Mouse (Mus musculus) MEL (cell line): ENCODE measurements around the gene 3110040N11Rik. TPM values are rescaled to one million over a fixed set of nuclear protein-coding genes. Genes with fewer than 3 reads are reported as not detected.

Source experiments
- DNase-seq: peaks from one replicate; pipeline ENCODE4 v3.0.0; 2011; ENCODE audit warnings: low read depth, low spot score
- H3K27ac ChIP-seq: 2 replicates; pipeline ENCODE4 v1.5.1; 2012; ENCODE audit warnings: low read depth, mild to moderate bottlenecking, control low read depth, low read length, moderate library complexity; ENCODE audit not compliant: control insufficient read depth
- H3K27me3 ChIP-seq, 2 experiments: fragments of 150-350 bp in 1 of 2; sonication (generic) in 1 of 2; 2 replicates each; pipeline ENCODE4 v1.6.1; 2012; ENCODE audit warnings: low read length in 2 of 2, mild to moderate bottlenecking in 2 of 2, improper control_type of control experiment in 1 of 2, moderate library complexity in 1 of 2; ENCODE audit not compliant: insufficient read depth in 2 of 2, control insufficient read depth in 1 of 2
- H3K36me3 ChIP-seq, 2 experiments: 2 replicates each; pipeline ENCODE4 v1.6.1; 2012 to 2014; ENCODE audit warnings: low read length in 2 of 2, improper control_type of control experiment in 1 of 2, inconsistent platforms in 1 of 2, mild to moderate bottlenecking in 1 of 2; ENCODE audit not compliant: insufficient read depth in 2 of 2, control insufficient read depth in 1 of 2
- H3K4me1 ChIP-seq, 2 experiments: fragments of 150-350 bp in 1 of 2; sonication (generic) in 1 of 2; 2 replicates each; pipeline ENCODE4 v1.6.1; 2012; ENCODE audit warnings: low read length in 2 of 2, improper control_type of control experiment in 1 of 2, mild to moderate bottlenecking in 1 of 2; ENCODE audit not compliant: insufficient read depth in 2 of 2, control insufficient read depth in 1 of 2
- H3K4me3 ChIP-seq, 2 experiments: fragments of 150-350 bp in 1 of 2; sonication (generic) in 1 of 2; 2 replicates each; pipeline ENCODE4 v1.5.1; 2012; ENCODE audit warnings: low read depth in 2 of 2, low read length in 2 of 2, mild to moderate bottlenecking in 2 of 2, moderate library complexity in 2 of 2, control low read depth in 1 of 2, improper control_type of control experiment in 1 of 2; ENCODE audit not compliant: control insufficient read depth in 1 of 2, insufficient read depth in 1 of 2
- H3K79me2 ChIP-seq: 2 replicates; pipeline ENCODE4 v1.6.1; 2012; ENCODE audit warnings: mild to moderate bottlenecking, low read length, moderate library complexity; ENCODE audit not compliant: control insufficient read depth, poor library complexity, insufficient read depth
- H3K9ac ChIP-seq: 2 replicates; pipeline ENCODE4 v1.6.1; 2012; ENCODE audit warnings: low read depth, mild to moderate bottlenecking, control low read depth, low read length, moderate library complexity; ENCODE audit not compliant: control insufficient read depth, poor library complexity, severe bottlenecking
- H3K9me3 ChIP-seq: fragments of 150-350 bp; sonication (generic); replicated peaks from 2 replicates; pipeline ENCODE4 v1.6.1; 2012; ENCODE audit warnings: mild to moderate bottlenecking, low read length, improper control_type of control experiment, moderate library complexity; ENCODE audit not compliant: insufficient read depth
- CHD2 ChIP-seq: IDR thresholded peaks from 2 replicates; pipeline ENCODE4 v1.6.1; 2011; ENCODE audit warnings: low read length, improper control_type of control experiment
- CTCF ChIP-seq, 3 experiments: IDR thresholded peaks in 2 of 3; conservative IDR thresholded peaks in 1 of 3; 2 replicates each; pipeline ENCODE4 v1.5.1; 2011 to 2012; ENCODE audit warnings: low read length in 3 of 3, low read depth in 2 of 3, mild to moderate bottlenecking in 2 of 3, improper control_type of control experiment in 1 of 3, inconsistent platforms in 1 of 3, mixed read lengths in 1 of 3, moderate library complexity in 1 of 3; ENCODE audit not compliant: control insufficient read depth in 1 of 3, insufficient read depth in 1 of 3, poor library complexity in 1 of 3, severe bottlenecking in 1 of 3
- GATA1 ChIP-seq: IDR thresholded peaks from 2 replicates; pipeline ENCODE4 v1.6.1; 2011; ENCODE audit warnings: low read depth, low read length, improper control_type of control experiment
- JUND ChIP-seq: IDR thresholded peaks from 2 replicates; pipeline ENCODE4 v1.6.1; 2011; ENCODE audit warnings: low read depth, mild to moderate bottlenecking, improper control_type of control experiment, low read length
- MAX ChIP-seq: IDR thresholded peaks from 2 replicates; pipeline ENCODE4 v1.6.1; 2011; ENCODE audit warnings: low read length, improper control_type of control experiment
- MAZ ChIP-seq: IDR thresholded peaks from 2 replicates; pipeline ENCODE4 v1.6.1; 2012; ENCODE audit warnings: low read depth, mild to moderate bottlenecking, inconsistent platforms, low read length, improper control_type of control experiment
- MXI1 ChIP-seq: IDR thresholded peaks from 2 replicates; pipeline ENCODE4 v1.6.1; 2011; ENCODE audit warnings: mild to moderate bottlenecking, low read depth, low read length, improper control_type of control experiment
- MYC ChIP-seq: IDR thresholded peaks from 2 replicates; pipeline ENCODE4 v1.6.1; 2011; ENCODE audit warnings: low read depth, mild to moderate bottlenecking, low read length, improper control_type of control experiment, moderate library complexity
- POLR2A ChIP-seq, 2 experiments: IDR thresholded peaks; 2 replicates each; pipeline ENCODE4 v1.6.1; 2011 to 2012; ENCODE audit warnings: low read length in 2 of 2, mild to moderate bottlenecking in 2 of 2, control low read depth in 1 of 2, improper control_type of control experiment in 1 of 2, low read depth in 1 of 2, moderate library complexity in 1 of 2; ENCODE audit not compliant: control insufficient read depth in 1 of 2, insufficient read depth in 1 of 2, poor library complexity in 1 of 2
- RAD21 ChIP-seq: IDR thresholded peaks from 2 replicates; pipeline ENCODE4 v1.6.1; 2011; ENCODE audit warnings: mild to moderate bottlenecking, low read depth, low read length, improper control_type of control experiment
- RCOR1 ChIP-seq: IDR thresholded peaks from 2 replicates; pipeline ENCODE4 v1.6.1; 2012; ENCODE audit warnings: low read depth, mild to moderate bottlenecking, inconsistent platforms, low read length, improper control_type of control experiment
- SIN3A ChIP-seq: IDR thresholded peaks from 2 replicates; pipeline ENCODE4 v1.6.1; 2012; ENCODE audit warnings: low read length, improper control_type of control experiment, inconsistent platforms
- SMC3 ChIP-seq: IDR thresholded peaks from 2 replicates; pipeline ENCODE4 v1.6.1; 2011; ENCODE audit warnings: low read depth, low read length, improper control_type of control experiment
- TAL1 ChIP-seq: IDR thresholded peaks from 2 replicates; pipeline ENCODE4 v1.6.1; 2012; ENCODE audit warnings: mild to moderate bottlenecking, inconsistent platforms, low read length, moderate library complexity, mixed read lengths
- TBP ChIP-seq: IDR thresholded peaks from 2 replicates; pipeline ENCODE4 v1.8.0; 2011; ENCODE audit warnings: low read depth, low read length, improper control_type of control experiment
- TCF12 ChIP-seq: IDR thresholded peaks from 2 replicates; pipeline ENCODE4 v1.6.1; 2014; ENCODE audit warnings: low read depth, mild to moderate bottlenecking, inconsistent platforms, low read length, improper control_type of control experiment, moderate library complexity
- USF2 ChIP-seq, 2 experiments: IDR thresholded peaks; 2 replicates each; pipeline ENCODE4 v1.6.1; 2011 to 2012; ENCODE audit warnings: improper control_type of control experiment in 2 of 2, low read length in 2 of 2, borderline replicate concordance in 1 of 2, inconsistent platforms in 1 of 2, low read depth in 1 of 2, mild to moderate bottlenecking in 1 of 2; ENCODE audit not compliant: insufficient read depth in 1 of 2
- ZC3H11A ChIP-seq: IDR thresholded peaks from 2 replicates; pipeline ENCODE4 v1.6.1; 2012; ENCODE audit warnings: low read depth, mild to moderate bottlenecking, inconsistent platforms, low read length, improper control_type of control experiment
- ZKSCAN1 ChIP-seq: IDR thresholded peaks from 2 replicates; pipeline ENCODE4 v1.6.1; 2012; ENCODE audit warnings: low read depth, mild to moderate bottlenecking, inconsistent platforms, low read length, improper control_type of control experiment, moderate library complexity
- ZMIZ1 ChIP-seq: IDR thresholded peaks from 2 replicates; pipeline ENCODE4 v1.6.1; 2012; ENCODE audit warnings: low read depth, mild to moderate bottlenecking, inconsistent platforms, low read length, improper control_type of control experiment, moderate library complexity
- ZNF384 ChIP-seq: IDR thresholded peaks from 2 replicates; pipeline ENCODE4 v1.6.1; 2012; ENCODE audit warnings: low read depth, mild to moderate bottlenecking, inconsistent platforms, low read length, improper control_type of control experiment
- polyA plus RNA-seq, 2 experiments: library from polyadenylated mRNA; stranded (reverse) in 1 of 2; unstranded in 1 of 2; fragments of >175 nt in 1 of 2; fragments of >200 nt in 1 of 2; gene quantifications; 2 replicates each; pipeline versions ENCODE4 v1.2.1 to v1.2.4; 2012; ENCODE audit warnings: low replicate concordance in 2 of 2, low read depth in 1 of 2; ENCODE audit not compliant: insufficient read length in 2 of 2, insufficient read depth in 1 of 2, missing spikeins in 1 of 2
- total RNA-seq: library from RNA; depleted of rRNA; stranded (reverse); fragments of 300-350 nt; gene quantifications from 2 replicates; pipeline ENCODE4 v1.2.3, GENCODE M21; 2012

3110040N11Rik gene
- total and polyA plus RNA-seq, 3 experiments, result 35.7 to 61.7 TPM; not detected in 1

GRCm38 (mm10) chr7:81788536-81788935 lies 742 bp downstream of the 3110040N11Rik start:
- no peak for TF ChIP-seq TAL1
- TF ChIP-seq, all 39 proteins: peak for 0
- Histone ChIP-seq H3K79me2 (peaks cover 2% of the 10 kb centered on the region; the same call in 1 of the 2 replicates), H3K27me3 (no peaks in the 10 kb centered on the region), H3K9ac (peak overlapping the region; percentile 75), H3K36me3 (peaks cover 0 to 8% of the 10 kb centered on the region in 2 experiments; a peak in 3 of 4 replicates), H3K9me3 (no peaks in the 10 kb centered on the region), H3K27ac (peak overlapping the region; percentile 85), H3K4me1 (peaks cover 0 to 2% of the 10 kb centered on the region in 2 experiments; a peak in 1 of 4 replicates), H3K4me3 (peak overlapping the region; percentile 86 to 90)
- peak; percentile 72 for DNase-seq

DNA sequence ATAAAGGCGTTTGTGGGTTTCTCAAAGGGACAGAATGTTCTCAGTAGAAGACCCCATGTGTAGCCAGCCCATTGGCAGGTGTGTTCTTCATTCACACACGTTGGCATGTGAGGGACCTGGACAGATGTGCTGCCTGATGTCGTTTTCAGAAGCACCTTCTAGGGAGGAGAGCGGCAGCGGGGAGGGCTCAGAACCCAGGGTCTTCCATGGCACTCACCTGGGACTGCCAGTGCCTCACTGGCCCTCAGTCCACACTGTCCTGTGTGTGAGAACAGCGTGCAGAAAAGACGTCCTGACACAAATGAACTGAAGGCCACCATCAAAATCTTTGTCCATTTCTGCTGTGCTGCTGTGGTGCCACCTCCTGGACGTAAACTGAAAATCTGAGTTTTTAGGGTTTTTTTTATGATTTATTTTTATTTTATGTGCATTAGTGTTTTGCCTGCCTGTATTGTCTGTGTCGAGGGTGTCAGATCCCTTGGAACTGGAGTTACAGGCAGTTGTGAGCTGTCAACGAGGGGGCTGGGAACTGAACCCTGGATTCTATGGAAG lies 11.5 kb downstream of the 3110040N11Rik start:
- TF ChIP-seq CHD2 (no peak), JUND (no peak), RCOR1 (no peak), ZC3H11A (peak; percentile 49), RAD21 (peak; percentile 75), SIN3A (no peak), CTCF (IDR thresholded peaks at IDR 0.05 in 2 of 3, conservative IDR thresholded peaks at IDR 0.05 in 1 of 3; ENCODE audit: control insufficient read depth in 1 of 3, insufficient read depth in 1 of 3, low read depth in 2 of 3, low read length in 3 of 3, poor library complexity in 1 of 3, severe bottlenecking in 1 of 3) (peak in 2 of 3 experiments; percentile 33 to 66; a peak in 5 of 6 replicates), MYC (no peak), SMC3 (peak; percentile 71), POLR2A (IDR thresholded peaks at IDR 0.05; ENCODE audit: control insufficient read depth in 1 of 2, insufficient read depth in 1 of 2, low read depth in 1 of 2, low read length in 2 of 2, poor library complexity in 1 of 2) (no peak), GATA1 (no peak), ZKSCAN1 (no peak), MXI1 (no peak), ZNF384 (peak; percentile 72), USF2 (IDR thresholded peaks at IDR 0.05; ENCODE audit: borderline replicate concordance in 1 of 2, insufficient read depth in 1 of 2, low read depth in 1 of 2, low read length in 2 of 2) (no peak), MAX (no peak), MAZ (no peak), TCF12 (no peak), TBP (no peak), ZMIZ1 (no peak), TAL1 (no peak)
- Histone ChIP-seq H3K36me3 (peaks cover 3 to 8% of the 10 kb centered on the region in 2 experiments), H3K4me1 (peaks cover 2 to 7% of the 10 kb centered on the region in 2 experiments; a peak in 3 of 4 replicates)

More for the DNA sequence above, 11.5 kb downstream of the 3110040N11Rik start:
- no peaks in the 10 kb centered on the region for H3K9me3 ChIP-seq
- H3K79me2 ChIP-seq, result peaks cover 5% of the 10 kb centered on the region
- H3K27me3 ChIP-seq, result no peaks in the 10 kb centered on the region
- H3K27ac ChIP-seq, result no peak overlapping the region
- no peak overlapping the region for H3K4me3 ChIP-seq
- H3K9ac ChIP-seq, result no peak overlapping the region
- peak; percentile 46 for DNase-seq
